Mouse (Mus musculus): ENCODE measurements at regions not wholly inside any gene's neighbourhood (a gene's known extent, or its start where the extent isn't known, plus 50 kb on each side); places are given as distances from the start of the nearest gene placed in this dataset.

- TF ChIP-seq CTCF (IDR thresholded peaks at IDR 0.05; ENCODE audit: borderline replicate concordance, control insufficient read depth, extremely low read depth, insufficient read depth, low read length, poor library complexity) (no peak), POLR2A (IDR thresholded peaks at IDR 0.05; ENCODE audit: control insufficient read depth, extremely low read depth, insufficient read depth, low read length, poor library complexity) (no peak)
Measured at GRCm38 (mm10) chr1:143941465-143941864, 62.5 kb downstream of the Rgs2 start.
